Mouse (Mus musculus) heart, postnatal 10 days (tissue): ENCODE data around the gene Ppp6r1. TPM values are rescaled to one million over a fixed set of nuclear protein-coding genes. Genes with fewer than 3 reads are reported as not detected.
"Not testable (repeated sequence)": the region's sequence is repeated elsewhere in the genome, so short reads cannot be mapped to it uniquely, and the experiment has no call there.

Source experiments
- DNase-seq, 2 experiments: peaks; one replicate each; pipeline ENCODE4 v3.0.0; 2021
- intact Hi-C: fragments of 180-260 bp; cut with DNase I; formaldehyde crosslinking; loops from one replicate; pipeline ENCODE4 v1.15.1; 2025
- total RNA-seq, 2 experiments: library from RNA; stranded (reverse); gene quantifications; 2 replicates each; pipeline ENCODE4 v1.2.3; 2021

Ppp6r1 gene
- total RNA-seq, 2 experiments from 2014 or later: 77.3 to 80.7 TPM

- DNase-seq: peak; percentile 50 to 57
- intact Hi-C loops: loop anchor here (2.0 to 5.0 kb wide), 3 partner anchors 66 to 317 kb away; partner anchors contain the start of gene Rpl28
Observed at GRCm38 (mm10) chr7:4623544-4624189, 35.2 kb downstream of the Ppp6r1 start.

GRCm38 (mm10) chr7:4619979-4620378, 38.8 kb downstream of the Ppp6r1 start:
- intact Hi-C loops: loop anchor here (5.0 kb wide), 1 partner anchor 63 kb away; no protein-coding TSS in a partner anchor
- DNase-seq: peak; percentile 51 to 64

GRCm38 (mm10) chr7:4613740-4614403, 44.9 kb downstream of the Ppp6r1 start:
- intact Hi-C loops: no loop called here

GRCm38 (mm10) chr7:4612956-4613355, 45.9 kb downstream of the Ppp6r1 start:
- intact Hi-C loops: no loop called here
- no peak for DNase-seq

More at GRCm38 (mm10) chr7:4613740-4614403, 44.9 kb downstream of the Ppp6r1 start:
- DNase-seq: no peak

GRCm38 (mm10) chr7:4612386-4612785, 46.4 kb downstream of the Ppp6r1 start:
- intact Hi-C loops: no loop called here

GRCm38 (mm10) chr7:4611921-4612341, 46.9 kb downstream of the Ppp6r1 start:
- no peak for DNase-seq
- intact Hi-C loops: no loop called here

More at GRCm38 (mm10) chr7:4612386-4612785, 46.4 kb downstream of the Ppp6r1 start:
- no peak for DNase-seq

- DNase-seq: no peak
- intact Hi-C loops: no loop called here
Observed at GRCm38 (mm10) chr7:4611511-4611910, 47.3 kb downstream of the Ppp6r1 start.

- DNase-seq: no peak
- intact Hi-C loops: no loop called here
Observed at GRCm38 (mm10) chr7:4608002-4608401, 50.8 kb downstream of the Ppp6r1 start.

GRCm38 (mm10) chr7:4603873-4604272, 54.9 kb downstream of the Ppp6r1 start, which contains the start of gene Ptprh:
Ptprh (minus strand) TSS chr7:4604041.
- no peak for DNase-seq
- intact Hi-C loops: no loop called here

GRCm38 (mm10) chr7:4602969-4603368, 55.9 kb downstream of the Ppp6r1 start:
- intact Hi-C loops: no loop called here
- DNase-seq: no peak

GRCm38 (mm10) chr7:4597046-4597445, 61.8 kb downstream of the Ppp6r1 start:
- DNase-seq, intact Hi-C loops: not testable (repeated sequence)

Other genes with a start within 250 kb of the Ppp6r1 start
- gene Rdh13, start 213.4 kb downstream of the Ppp6r1 start, total RNA-seq: 10 to 100 TPM; 32.8 to 34.1 TPM
- 1 to 10 TPM; 3.2 to 3.5 TPM for gene Eps8l1, start 198.3 kb downstream of the Ppp6r1 start, total RNA-seq
- 10 to 100 TPM; 74.8 to 97.1 TPM for gene Ppp1r12c, start 157.3 kb downstream of the Ppp6r1 start, total RNA-seq
- 10 to 100 TPM; 36.1 to 38.1 TPM for gene Tnnt1, start 142.6 kb downstream of the Ppp6r1 start, total RNA-seq
- 1,000 to 10,000 TPM; 6,124 to 6,345 TPM for gene Tnni3, start 134.8 kb downstream of the Ppp6r1 start, total RNA-seq
- under 1 TPM; 0.81 to 0.87 TPM for gene Dnaaf3, start 126.6 kb downstream of the Ppp6r1 start, total RNA-seq
- gene Syt5, start 111.5 kb downstream of the Ppp6r1 start, total RNA-seq: 1 to 10 TPM; 1.7 to 2.4 TPM
- not detected for gene Ptprh, start 55.0 kb downstream of the Ppp6r1 start, total RNA-seq
- 1 to 10 TPM; 6.2 to 6.6 TPM for gene Tmem86b, start 27.6 kb downstream of the Ppp6r1 start, total RNA-seq
- 10 to 100 TPM; 45.0 to 46.7 TPM for gene Hspbp1, start 26.0 kb upstream of the Ppp6r1 start, total RNA-seq
- 1 to 10 TPM; 2.5 to 3.8 TPM for gene Brsk1, start 31.6 kb upstream of the Ppp6r1 start, total RNA-seq
- under 1 TPM in 1 of 2 experiments, not detected in 1; 0.20 TPM for gene Tmem150b, start 66.2 kb upstream of the Ppp6r1 start, total RNA-seq
- 10 to 100 TPM; 32.1 to 37.1 TPM for gene Kmt5c, start 81.1 kb upstream of the Ppp6r1 start, total RNA-seq
- gene Cox6b2, start 94.1 kb upstream of the Ppp6r1 start, total RNA-seq: 10 to 100 TPM in 1 of 2 experiments, 1 to 10 TPM in 1; 7.4 to 10.9 TPM
- gene Fam71e2, start 112.3 kb upstream of the Ppp6r1 start, total RNA-seq: not detected
- gene Il11, start 123.8 kb upstream of the Ppp6r1 start, total RNA-seq: not detected
- gene Tmem190, start 123.9 kb upstream of the Ppp6r1 start, total RNA-seq: not detected
- gene Tmem238, start 130.6 kb upstream of the Ppp6r1 start, total RNA-seq: 1 to 10 TPM; 3.7 to 4.2 TPM
- gene Rpl28, start 133.9 kb upstream of the Ppp6r1 start, total RNA-seq: 100 to 1,000 TPM; 630 to 679 TPM
- gene Ube2s, start 153.6 kb upstream of the Ppp6r1 start, total RNA-seq: 100 to 1,000 TPM; 149 to 152 TPM
- under 1 TPM in 1 of 2 experiments, not detected in 1; 0.15 TPM for gene Shisa7, start 185.7 kb upstream of the Ppp6r1 start, total RNA-seq
- gene Isoc2b, start 211.2 kb upstream of the Ppp6r1 start, total RNA-seq: 1 to 10 TPM; 3.6 to 4.7 TPM
- gene Isoc2a, start 218.1 kb upstream of the Ppp6r1 start, total RNA-seq: 10 to 100 TPM; 15.8 to 16.3 TPM
- gene Gm36210, start 247.5 kb upstream of the Ppp6r1 start, total RNA-seq: not detected